Mouse (Mus musculus): ENCODE results near the gene Sema4f.

Sema4f gene

DNA sequence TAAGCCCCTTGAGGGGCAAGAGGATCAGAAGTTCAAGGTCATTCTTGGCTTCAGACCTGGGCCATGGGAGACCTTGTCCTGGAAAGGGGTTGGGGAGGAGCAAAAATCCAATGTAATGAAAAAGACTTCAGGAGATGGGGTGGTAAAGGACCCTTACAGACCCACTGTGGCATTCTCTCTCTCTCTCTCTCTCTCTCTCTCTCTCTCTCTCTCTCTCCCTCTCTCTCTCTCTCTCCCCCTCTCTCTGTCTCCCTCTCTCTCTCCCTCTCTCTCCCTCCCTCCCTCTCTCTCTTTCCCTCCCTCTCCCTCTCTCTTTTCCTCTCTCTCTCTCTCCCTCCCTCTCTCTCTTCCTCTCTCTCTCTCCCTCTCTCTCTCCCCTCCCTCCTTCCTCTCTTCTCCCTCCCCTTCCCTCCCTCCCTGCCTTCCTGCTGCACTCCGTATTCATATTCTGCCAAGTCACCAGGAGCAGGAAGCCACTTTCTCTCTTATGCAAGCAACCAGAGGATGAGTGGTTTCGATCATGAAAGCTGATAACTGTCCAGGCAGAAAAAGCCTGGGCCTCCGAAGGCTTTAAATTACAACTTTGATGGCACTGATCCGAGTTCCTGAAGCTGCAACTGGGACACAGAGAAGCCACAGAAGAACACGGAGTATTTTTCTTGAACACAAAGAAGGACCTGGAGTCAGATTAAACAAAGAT is 67.8 kb downstream of the Sema4f start:
- DNase-seq (ENCODE audit: low spot score in 2 of 2) = no peak

DNA sequence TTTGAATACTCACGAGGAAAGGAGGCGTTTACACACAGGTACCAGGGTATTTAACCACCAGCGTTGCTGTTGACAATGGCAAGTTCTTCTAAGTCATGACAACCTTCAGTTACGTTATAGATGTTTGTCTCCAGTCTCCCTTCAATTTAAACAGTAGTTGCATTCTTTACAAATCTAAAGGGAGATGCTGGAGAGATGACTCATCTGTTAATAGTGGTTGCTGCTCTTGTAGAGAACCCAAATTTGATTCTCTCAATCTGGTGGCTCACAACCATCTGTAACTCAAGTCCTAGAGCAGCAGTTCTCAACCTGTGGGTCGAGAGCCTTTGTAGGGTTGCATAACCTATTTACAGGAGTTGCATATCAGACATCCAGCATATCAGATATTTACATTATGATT is 71.1 kb downstream of the Sema4f start:
- no peak for DNase-seq (ENCODE audit: low spot score in 2 of 2)

DNA sequence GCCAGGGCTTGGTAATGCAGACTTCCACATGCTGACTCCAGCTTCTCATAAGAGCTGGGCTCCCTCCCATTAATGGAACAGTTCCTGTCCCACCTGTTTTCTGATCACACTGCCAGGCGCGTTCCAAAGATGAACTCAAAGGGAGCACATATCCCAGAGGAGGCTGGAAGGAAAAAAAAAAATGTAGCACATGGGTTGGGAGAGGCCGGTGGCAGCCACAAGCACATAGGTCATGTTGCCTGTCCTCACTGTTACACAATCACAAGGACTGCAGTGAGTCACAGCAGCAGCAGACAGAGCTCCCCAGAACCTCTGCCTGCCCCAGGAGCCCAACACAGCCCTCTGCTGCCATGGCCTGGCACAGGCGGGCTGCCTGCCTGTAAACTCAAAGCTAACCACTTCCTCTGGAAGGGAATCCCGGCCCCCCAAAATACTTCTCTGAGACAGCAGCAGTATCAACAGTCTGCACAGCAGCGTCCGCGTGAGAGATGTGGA is 76.1 kb downstream of the Sema4f start:
- peak in 1 of 2 experiments; percentile 20 for DNase-seq (ENCODE audit: low spot score in 2 of 2)

DNA sequence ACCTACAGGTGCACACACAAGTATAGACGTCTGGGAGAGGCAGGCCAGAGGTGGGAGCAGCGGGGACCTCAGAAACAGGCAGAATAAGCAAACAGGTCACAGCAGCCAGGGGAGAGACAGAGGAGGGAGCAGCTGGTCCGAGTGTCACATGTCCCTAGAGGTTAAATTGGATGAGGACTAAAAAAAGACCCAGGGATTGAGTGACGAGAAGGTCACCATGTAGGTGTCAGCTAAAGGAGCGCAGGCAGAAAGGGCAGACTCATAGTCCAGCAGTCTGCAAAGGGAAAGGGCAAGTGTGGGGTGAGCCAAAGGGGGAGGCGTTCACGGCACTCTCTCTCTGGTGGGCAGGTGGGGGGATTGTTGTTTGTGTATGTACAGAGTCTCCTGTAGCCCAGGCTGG is 77.1 kb downstream of the Sema4f start:
- DNase-seq (ENCODE audit: low spot score in 2 of 2) = no peak

DNA sequence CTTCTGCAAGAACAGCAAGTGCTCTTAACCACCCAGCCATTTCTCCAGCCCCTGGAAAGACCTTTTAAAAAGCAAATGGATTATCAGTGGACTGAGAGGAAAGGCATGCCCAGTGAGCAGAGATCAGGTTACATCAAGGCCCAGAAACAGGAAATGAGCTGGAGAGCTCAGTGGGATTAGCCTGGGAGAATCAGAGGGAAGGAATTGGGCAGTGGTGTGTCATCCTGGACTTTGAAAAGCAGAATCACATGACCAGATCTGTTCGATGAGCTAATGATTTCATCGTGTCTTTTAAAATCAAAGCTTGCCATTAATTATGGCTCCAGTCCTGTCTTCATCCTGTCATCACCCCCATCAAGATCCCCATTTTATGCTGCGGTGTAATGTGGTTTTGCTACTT is 77.5 kb downstream of the Sema4f start:
- DNase-seq (ENCODE audit: low spot score in 2 of 2) = no peak

Data from spleen, postnatal 10 days (tissue).